Mouse (Mus musculus) midbrain, embryonic 14.5 days (tissue): ENCODE measurements around the gene Adgrb3. TPM values are rescaled to one million over a fixed set of nuclear protein-coding genes. Genes with fewer than 3 reads are reported as not detected.

Experiments
- ATAC-seq: fragments of 200-750 bp; cut with Nextera tagmentation; 2 replicates; pipeline ENCODE4 v1.8.0; 2017; ENCODE audit warnings: moderate number of reproducible peaks, moderate library complexity; ENCODE audit not compliant: low FRiP score, low TSS enrichment
- DNase-seq: peaks from one replicate; pipeline ENCODE4 v3.0.0-alpha.2; 2015
- H3K27ac ChIP-seq: fragments of 300-500 bp; sonication (generic); replicated peaks from 2 replicates; pipeline ENCODE4 v1.5.1; 2014; ENCODE audit warnings: mild to moderate bottlenecking, low read depth, low read length, moderate library complexity
- H3K27me3 ChIP-seq: fragments of 300-500 bp; sonication (generic); 2 replicates; pipeline ENCODE4 v1.6.1; 2014; ENCODE audit warnings: low read length, control low read depth, mixed read lengths; ENCODE audit not compliant: control insufficient read depth, insufficient read depth
- H3K36me3 ChIP-seq: fragments of 300-500 bp; sonication (generic); 2 replicates; pipeline ENCODE4 v1.6.1; 2014; ENCODE audit warnings: low read length, control low read depth; ENCODE audit not compliant: control insufficient read depth, insufficient read depth
- H3K4me1 ChIP-seq: fragments of 300-500 bp; sonication (generic); 2 replicates; pipeline ENCODE4 v1.6.1; 2014; ENCODE audit warnings: mild to moderate bottlenecking, antibody characterized with exemption, low read length, control low read depth; ENCODE audit not compliant: control insufficient read depth, insufficient read depth
- H3K4me2 ChIP-seq: fragments of 300-500 bp; sonication (generic); 2 replicates; pipeline ENCODE4 v1.6.1; 2014; ENCODE audit warnings: mild to moderate bottlenecking, low read length, moderate library complexity
- H3K4me3 ChIP-seq: fragments of 300-500 bp; sonication (generic); replicated peaks from 2 replicates; pipeline ENCODE4 v1.5.1; 2014; ENCODE audit warnings: low read depth, low read length
- H3K9ac ChIP-seq: fragments of 300-500 bp; sonication (generic); replicated peaks from 2 replicates; pipeline ENCODE4 v1.6.1; 2014; ENCODE audit warnings: mild to moderate bottlenecking, low read length, moderate library complexity
- H3K9me3 ChIP-seq: fragments of 300-500 bp; sonication (generic); 2 replicates; pipeline ENCODE4 v1.6.1; 2016; ENCODE audit warnings: low read length, control low read depth, mixed read lengths; ENCODE audit not compliant: control insufficient read depth
- WGBS: fragments of 180-500 bp; shearing (Covaris S2); extraction: QIAGEN DNeasy Blood & Tissue Kit; methylation state at CpG from one replicate; pipeline ENCODE4 v1.1.7; 2014; 5-methylcytosine and 5-hydroxymethylcytosine counted together
- polyA plus RNA-seq: library from polyadenylated mRNA; unstranded; fragments of >200 nt; fragmentation: Nextera tagmentation; extraction: Ambion mirVana; gene quantifications from 2 replicates; pipeline ENCODE4 v1.2.1, GENCODE M21; 2014

The Adgrb3 gene
- polyA plus RNA-seq, 1 experiment from 2014 or later: 67.6 TPM

DNA sequence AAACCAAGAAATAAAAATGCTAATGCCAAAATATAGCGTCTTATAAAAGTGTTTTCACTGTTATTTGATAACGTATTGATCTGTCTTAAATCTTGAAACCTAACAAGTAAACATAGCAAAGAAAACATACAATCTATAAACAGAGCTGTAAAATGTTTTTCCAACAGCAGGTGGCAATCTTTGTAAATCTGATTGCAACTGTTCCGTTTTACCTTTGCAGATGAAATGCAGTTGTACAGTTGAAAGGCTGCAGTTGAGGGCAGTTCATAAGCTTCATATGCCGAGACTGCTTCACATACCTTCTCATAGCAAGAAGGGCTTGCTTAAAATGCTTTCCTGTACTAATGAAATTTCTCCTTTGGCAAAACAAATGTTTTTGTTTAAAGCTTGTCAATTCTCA, 302.5 kb downstream of the Adgrb3 start:
- Histone ChIP-seq H3K9me3 (no peaks in the 10 kb centered on the region), H3K4me1 (no peaks in the 10 kb centered on the region), H3K36me3 (peaks cover 3% of the 10 kb centered on the region; the same call in 1 of the 2 replicates), H3K27ac (no peak overlapping the region), H3K4me3 (no peak overlapping the region), H3K4me2 (no peak overlapping the region), H3K27me3 (no peaks in the 10 kb centered on the region), H3K9ac (no peak overlapping the region)
- WGBS: 70% methylated on average over 4 of the region's 4 CpGs
- peak; percentile 76 for DNase-seq
- ATAC-seq: no peak

DNA sequence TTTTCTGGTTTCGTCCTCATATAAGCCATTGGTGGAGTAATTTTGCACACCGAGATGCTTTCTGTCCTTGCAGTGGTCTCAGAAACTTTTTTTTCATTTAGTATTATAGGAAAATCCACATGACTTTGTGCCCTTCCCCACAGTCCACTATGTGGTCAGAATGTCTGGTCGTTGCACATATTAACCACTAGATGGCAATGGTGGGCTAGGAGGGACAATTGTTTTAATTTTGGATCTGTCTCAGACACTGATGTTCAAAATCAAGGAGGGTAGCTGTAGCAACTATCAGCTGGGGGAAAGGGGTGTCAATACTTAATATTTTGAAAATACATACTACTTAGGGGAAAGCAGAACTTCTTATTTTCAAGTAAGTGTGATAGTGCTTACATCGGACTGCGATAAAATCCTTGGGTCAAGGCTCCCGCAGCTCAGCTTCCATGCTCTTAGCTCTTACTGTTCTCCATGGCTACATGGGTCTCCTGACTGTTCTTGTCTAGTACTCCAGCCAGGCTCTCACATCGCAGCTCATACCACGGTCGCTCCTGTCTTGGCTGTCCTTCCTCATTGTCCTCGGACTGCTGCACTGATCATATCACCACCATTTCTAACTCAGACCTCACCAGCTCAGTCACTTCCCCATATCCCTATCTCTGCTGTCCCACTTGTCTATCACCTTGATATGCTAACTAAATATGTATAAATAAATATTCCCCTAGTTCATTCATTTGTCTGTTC, 319.0 kb downstream of the Adgrb3 start:
- ATAC-seq: no peak
- no peaks in the 10 kb centered on the region for H3K4me1 ChIP-seq
- no peaks in the 10 kb centered on the region for H3K9me3 ChIP-seq
- H3K27ac ChIP-seq: no peak overlapping the region
- no peaks in the 10 kb centered on the region for H3K27me3 ChIP-seq
- H3K36me3 ChIP-seq: no peaks in the 10 kb centered on the region
- no peak overlapping the region for H3K4me2 ChIP-seq
- H3K9ac ChIP-seq: no peak overlapping the region
- DNase-seq: peak; percentile 69
- WGBS: 59% methylated on average over 10 of the region's 10 CpGs
- no peak overlapping the region for H3K4me3 ChIP-seq

DNA sequence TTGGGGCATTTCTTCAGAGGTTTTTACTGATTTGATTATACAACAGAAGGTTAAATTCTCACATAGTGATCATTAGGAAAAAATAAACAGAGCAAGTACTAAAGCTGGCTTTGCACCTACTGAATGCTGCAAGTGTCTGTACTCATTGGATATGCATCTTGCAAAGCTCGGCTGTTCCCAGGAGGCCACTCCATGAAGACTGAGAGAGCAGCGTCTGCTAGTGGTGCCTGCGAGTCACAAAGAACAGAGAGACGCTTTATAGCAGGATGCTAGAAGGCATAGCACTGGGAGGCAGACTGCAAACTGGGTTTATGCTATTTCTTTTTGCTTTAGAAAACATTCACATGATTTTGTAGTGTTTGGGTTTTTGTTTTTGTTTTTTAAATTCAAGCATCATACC, 325.2 kb downstream of the Adgrb3 start:
- no peak overlapping the region for H3K4me3 ChIP-seq
- H3K4me1 ChIP-seq: peaks cover 13% of the 10 kb centered on the region; the same call in 1 of the 2 replicates
- H3K9ac ChIP-seq: 0 out of 2 replicates have a peak overlapping the region, but pooled peaks have one; percentile 6
- whole genome bisulfite sequencing: 3% methylated on average over 4 of the region's 4 CpGs
- no peaks in the 10 kb centered on the region for H3K9me3 ChIP-seq
- no peaks in the 10 kb centered on the region for H3K36me3 ChIP-seq
- peak; percentile 90 for ATAC-seq
- H3K4me2 ChIP-seq: peak overlapping the region; percentile 29
- peak; percentile 92 for DNase-seq
- peak overlapping the region; percentile 77 for H3K27ac ChIP-seq
- H3K27me3 ChIP-seq: no peaks in the 10 kb centered on the region

DNA sequence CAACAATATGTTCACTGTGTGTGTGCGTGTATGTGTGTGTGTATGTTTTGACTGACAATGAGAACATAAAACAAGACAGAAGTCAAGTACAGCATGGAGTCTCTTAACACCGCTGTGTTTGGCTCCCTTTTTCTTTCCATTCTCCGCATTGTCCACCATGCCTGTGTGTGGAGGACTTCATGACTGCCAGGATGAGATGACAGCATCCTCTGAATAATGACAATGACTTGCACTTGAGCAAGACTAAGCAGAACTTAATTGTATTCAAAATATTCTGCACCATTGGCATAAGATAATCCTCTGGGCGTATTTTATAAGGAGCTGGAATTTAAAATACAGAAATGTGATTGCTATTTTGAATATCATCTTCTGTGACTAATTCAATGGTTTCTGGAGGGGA, 326.0 kb downstream of the Adgrb3 start:
- H3K4me1 ChIP-seq: peaks cover 13% of the 10 kb centered on the region; the same call in 1 of the 2 replicates
- peak; percentile 57; the same call in 1 of the 2 replicates for ATAC-seq
- peak; percentile 16 for DNase-seq
- no peak overlapping the region for H3K4me2 ChIP-seq
- 57% methylated on average over 4 of the region's 4 CpGs for WGBS
- peak overlapping the region; percentile 77 for H3K27ac ChIP-seq
- no peaks in the 10 kb centered on the region for H3K27me3 ChIP-seq
- no peak overlapping the region for H3K9ac ChIP-seq
- H3K4me3 ChIP-seq: no peak overlapping the region
- no peaks in the 10 kb centered on the region for H3K36me3 ChIP-seq
- no peaks in the 10 kb centered on the region for H3K9me3 ChIP-seq

DNA sequence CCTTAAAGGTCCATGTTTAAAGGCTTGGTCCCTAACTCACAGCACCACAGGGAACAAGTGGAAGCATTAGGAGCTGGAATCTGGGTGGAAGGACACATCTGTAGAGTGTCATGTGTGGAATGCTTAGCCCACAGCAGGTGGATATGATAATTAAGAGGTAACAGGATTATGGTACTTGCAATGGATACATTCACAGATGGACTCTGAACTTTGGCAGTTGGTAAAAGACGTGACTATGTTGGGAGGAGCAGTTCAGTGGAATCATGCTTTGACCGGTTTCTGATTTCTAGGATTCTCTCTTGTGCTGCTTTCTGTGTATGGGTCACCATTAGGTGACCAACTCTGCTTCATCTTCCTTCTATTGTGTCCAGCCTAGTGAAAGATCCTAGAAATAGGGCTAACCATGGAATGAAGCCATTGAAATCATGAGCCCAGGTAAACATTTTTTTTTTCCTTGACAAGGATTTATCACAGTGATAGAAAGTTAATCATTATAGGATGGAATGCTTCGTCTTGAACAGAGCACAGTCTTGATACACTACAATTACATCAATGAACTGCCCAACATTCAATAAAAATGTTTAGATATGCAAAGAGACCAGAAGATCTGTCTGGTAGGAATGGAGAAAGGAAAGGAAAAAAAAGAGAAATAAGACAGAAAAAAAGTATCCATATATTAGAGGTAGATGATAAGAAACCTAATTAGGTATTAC, 334.1 kb downstream of the Adgrb3 start:
- Histone ChIP-seq H3K9ac (no peak overlapping the region), H3K4me1 (no peaks in the 10 kb centered on the region), H3K36me3 (no peaks in the 10 kb centered on the region), H3K9me3 (no peaks in the 10 kb centered on the region), H3K27me3 (no peaks in the 10 kb centered on the region), H3K4me2 (no peak overlapping the region), H3K27ac (no peak overlapping the region), H3K4me3 (no peak overlapping the region)
- no peak for DNase-seq
- WGBS: 87% methylated on average over 3 of the region's 3 CpGs
- ATAC-seq: no peak

DNA sequence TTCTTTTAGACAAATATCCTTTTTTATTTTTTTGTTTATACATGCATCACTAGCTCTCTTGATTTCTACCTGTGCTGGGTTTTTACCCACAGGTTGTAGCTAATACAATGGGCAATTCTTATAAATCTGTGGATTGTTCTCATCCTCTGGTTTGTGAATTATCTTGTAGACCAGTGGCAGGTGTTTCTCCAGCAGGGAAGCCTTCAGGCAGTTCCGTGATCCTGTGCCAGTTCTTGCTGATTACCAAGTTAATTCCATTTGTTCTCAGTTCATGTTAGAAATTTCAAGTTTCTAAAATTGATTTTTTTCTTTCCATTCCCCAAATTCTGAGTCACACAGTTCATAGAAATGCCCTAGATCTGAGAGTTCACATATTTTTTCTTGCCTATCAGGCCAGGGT, 338.0 kb downstream of the Adgrb3 start:
- Histone ChIP-seq H3K27ac (no peak overlapping the region), H3K9me3 (no peaks in the 10 kb centered on the region), H3K4me3 (no peak overlapping the region), H3K4me2 (no peak overlapping the region), H3K9ac (no peak overlapping the region), H3K4me1 (no peaks in the 10 kb centered on the region), H3K27me3 (no peaks in the 10 kb centered on the region), H3K36me3 (peaks cover 4% of the 10 kb centered on the region)
- WGBS: 83% methylated on average over 1 of the region's 1 CpGs
- ATAC-seq (no peak), DNase-seq (no peak)

DNA sequence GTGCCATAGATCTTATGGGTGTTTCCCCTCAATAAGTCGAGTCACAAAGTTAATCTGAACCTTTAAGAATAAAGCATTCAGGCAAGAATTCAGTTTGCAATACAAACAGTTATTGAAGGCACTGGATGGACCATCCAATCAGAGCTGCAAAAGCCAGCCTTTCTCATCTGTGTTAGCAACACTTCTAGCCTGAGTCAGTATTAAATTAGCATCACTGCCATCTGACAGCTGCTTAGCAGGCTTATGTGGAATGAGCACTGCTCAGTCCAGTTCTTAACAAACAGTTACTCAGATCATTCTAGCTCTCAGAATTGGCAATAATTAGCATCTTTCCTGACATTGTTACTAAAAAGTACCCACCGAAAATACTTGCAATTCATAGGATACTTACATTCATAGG, 339.3 kb downstream of the Adgrb3 start:
- ATAC-seq (no peak), DNase-seq (no peak)
- H3K27ac ChIP-seq: no peak overlapping the region
- no peak overlapping the region for H3K4me2 ChIP-seq
- no peak overlapping the region for H3K9ac ChIP-seq
- H3K4me1 ChIP-seq: no peaks in the 10 kb centered on the region
- H3K9me3 ChIP-seq: no peaks in the 10 kb centered on the region
- peaks cover 4% of the 10 kb centered on the region for H3K36me3 ChIP-seq
- no peak overlapping the region for H3K4me3 ChIP-seq
- 88% methylated on average over 2 of the region's 2 CpGs for WGBS
- H3K27me3 ChIP-seq: no peaks in the 10 kb centered on the region

DNA sequence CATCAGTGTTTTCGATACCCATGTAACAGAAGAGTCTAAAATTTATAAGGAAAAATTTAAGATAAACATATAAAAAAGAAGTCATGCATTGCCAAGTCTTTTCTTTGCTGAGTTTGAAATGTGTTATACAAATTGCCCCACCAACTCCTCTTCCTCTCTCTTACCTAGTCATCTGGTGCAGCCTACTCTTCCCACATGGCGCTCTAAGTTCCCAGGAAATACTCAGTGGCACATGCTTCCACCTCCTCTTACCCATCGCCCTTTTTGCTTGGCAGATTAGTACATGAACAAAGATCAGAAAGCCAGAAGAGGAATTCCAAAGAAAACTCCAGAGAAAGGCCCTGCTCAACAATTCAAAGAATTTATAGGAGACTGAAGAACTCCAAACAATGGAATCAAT, 353.8 kb downstream of the Adgrb3 start:
- no peak overlapping the region for H3K9ac ChIP-seq
- no peaks in the 10 kb centered on the region for H3K27me3 ChIP-seq
- no peak overlapping the region for H3K4me3 ChIP-seq
- H3K9me3 ChIP-seq: no peaks in the 10 kb centered on the region
- no peak overlapping the region for H3K27ac ChIP-seq
- no peaks in the 10 kb centered on the region for H3K36me3 ChIP-seq
- 72% methylated on average over 3 of the region's 3 CpGs for WGBS
- DNase-seq (no peak), ATAC-seq (no peak)
- H3K4me1 ChIP-seq: no peaks in the 10 kb centered on the region
- no peak overlapping the region for H3K4me2 ChIP-seq

DNA sequence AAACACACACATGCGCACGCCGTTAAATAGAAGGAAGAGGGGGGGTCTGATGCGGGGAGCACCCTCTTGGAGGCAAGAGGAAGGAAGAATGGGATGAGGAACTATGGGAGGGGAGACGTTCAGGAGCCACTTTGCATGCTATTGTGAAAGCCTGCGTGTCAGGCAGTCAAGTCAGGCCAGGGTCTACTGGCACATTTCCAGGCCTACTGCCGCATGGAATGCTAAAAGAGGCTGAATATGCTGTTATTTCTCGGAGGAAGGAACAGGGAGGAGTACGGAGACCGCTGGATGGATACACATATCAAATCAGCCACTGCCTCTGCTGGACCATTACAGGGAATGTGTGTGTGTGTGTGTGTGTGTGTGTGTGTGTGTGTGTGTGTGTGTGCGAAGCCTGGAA, 355.0 kb downstream of the Adgrb3 start:
- no peaks in the 10 kb centered on the region for H3K4me1 ChIP-seq
- no peaks in the 10 kb centered on the region for H3K27me3 ChIP-seq
- 65% methylated on average over 11 of the region's 11 CpGs for WGBS
- H3K36me3 ChIP-seq: no peaks in the 10 kb centered on the region
- DNase-seq (peak; percentile 79), ATAC-seq (0 out of 2 replicates have a peak, but pooled peaks have one; percentile 20)
- H3K4me3 ChIP-seq: no peak overlapping the region
- no peak overlapping the region for H3K4me2 ChIP-seq
- H3K9ac ChIP-seq: no peak overlapping the region
- no peaks in the 10 kb centered on the region for H3K9me3 ChIP-seq
- no peak overlapping the region for H3K27ac ChIP-seq
